Mouse (Mus musculus) midbrain, embryonic 16.5 days (tissue): ENCODE results near the gene Ubash3b. TPM values are rescaled to one million over a fixed set of nuclear protein-coding genes. Genes with fewer than 3 reads are reported as not detected.

Source experiments
- ATAC-seq: fragments of 200-750 bp; cut with Nextera tagmentation; 2 replicates; pipeline ENCODE4 v1.8.0; 2017; ENCODE audit warnings: moderate TSS enrichment
- H3K27ac ChIP-seq: fragments of 300-500 bp; sonication (generic); 2 replicates; pipeline ENCODE4 v1.5.1; 2014; ENCODE audit warnings: mild to moderate bottlenecking, low read length, mixed read lengths
- H3K27me3 ChIP-seq: fragments of 300-500 bp; sonication (generic); 2 replicates; pipeline ENCODE4 v1.6.1; 2014; ENCODE audit warnings: low read depth, low read length, mixed read lengths; ENCODE audit not compliant: control insufficient read depth, insufficient read depth
- H3K36me3 ChIP-seq: fragments of 300-500 bp; sonication (generic); 2 replicates; pipeline ENCODE4 v1.6.1; 2014; ENCODE audit warnings: mild to moderate bottlenecking, low read length, moderate library complexity, mixed read lengths; ENCODE audit not compliant: control insufficient read depth, insufficient read depth
- H3K4me1 ChIP-seq: fragments of 300-500 bp; sonication (generic); 2 replicates; pipeline ENCODE4 v1.6.1; 2014; ENCODE audit warnings: mild to moderate bottlenecking, low read length, mixed read lengths; ENCODE audit not compliant: control insufficient read depth, insufficient read depth
- H3K4me2 ChIP-seq: fragments of 300-500 bp; sonication (generic); 2 replicates; pipeline ENCODE4 v1.6.1; 2014; ENCODE audit warnings: mild to moderate bottlenecking, low read length, mixed read lengths
- H3K4me3 ChIP-seq: fragments of 300-500 bp; sonication (generic); 2 replicates; pipeline ENCODE4 v1.5.1; 2014; ENCODE audit warnings: low read depth, mild to moderate bottlenecking, low read length, moderate library complexity, mixed read lengths
- H3K9ac ChIP-seq: fragments of 300-500 bp; sonication (generic); 2 replicates; pipeline ENCODE4 v1.6.1; 2014; ENCODE audit warnings: low read depth, low read length, mixed read lengths
- H3K9me3 ChIP-seq: fragments of 300-500 bp; sonication (generic); replicated peaks from 2 replicates; pipeline ENCODE4 v1.6.1; 2014; ENCODE audit warnings: mild to moderate bottlenecking, low read length, mixed read lengths; ENCODE audit not compliant: control insufficient read depth, poor library complexity, severe bottlenecking
- WGBS: fragments of 180-500 bp; shearing (Covaris S2); extraction: QIAGEN DNeasy Blood & Tissue Kit; methylation state at CpG from one replicate; pipeline ENCODE4 v1.1.7; 2014; 5-methylcytosine and 5-hydroxymethylcytosine counted together
- polyA plus RNA-seq: library from polyadenylated mRNA; unstranded; fragments of >200 nt; fragmentation: Nextera tagmentation; extraction: Ambion mirVana; gene quantifications from 2 replicates; pipeline ENCODE4 v1.2.1, GENCODE M21; 2015

Gene Ubash3b
- 23.2 and 24.2 TPM in 2 replicates for polyA plus RNA-seq

DNA sequence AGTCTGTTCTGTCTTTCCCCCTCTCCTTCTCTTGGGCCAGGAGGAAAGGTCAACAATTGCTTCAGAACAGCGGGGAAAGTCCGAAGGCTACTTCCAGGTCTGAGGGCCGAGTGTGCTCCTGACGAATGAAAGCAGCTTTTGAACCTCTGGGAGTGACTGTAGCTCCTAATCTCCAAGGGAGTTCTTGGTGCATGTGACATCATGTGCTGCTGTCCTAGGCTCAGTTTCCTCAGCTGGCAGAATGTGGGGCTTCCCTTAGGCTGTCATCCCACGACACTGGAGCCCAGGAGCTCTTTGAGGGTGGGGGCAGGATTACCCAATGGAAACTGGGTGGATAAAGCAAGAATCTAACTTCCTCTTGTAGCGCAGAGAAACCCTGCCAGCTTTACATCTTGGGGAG is at the start of gene Ubash3b:
Gene Ubash3b, minus strand, starts transcription at position 285 of the 400 bp plus-strand sequence.
- 79% methylated on average over 6 of the region's 6 CpGs for WGBS
- ATAC-seq, result no peak
- H3K27me3 ChIP-seq, result no peaks in the 10 kb centered on the region

DNA sequence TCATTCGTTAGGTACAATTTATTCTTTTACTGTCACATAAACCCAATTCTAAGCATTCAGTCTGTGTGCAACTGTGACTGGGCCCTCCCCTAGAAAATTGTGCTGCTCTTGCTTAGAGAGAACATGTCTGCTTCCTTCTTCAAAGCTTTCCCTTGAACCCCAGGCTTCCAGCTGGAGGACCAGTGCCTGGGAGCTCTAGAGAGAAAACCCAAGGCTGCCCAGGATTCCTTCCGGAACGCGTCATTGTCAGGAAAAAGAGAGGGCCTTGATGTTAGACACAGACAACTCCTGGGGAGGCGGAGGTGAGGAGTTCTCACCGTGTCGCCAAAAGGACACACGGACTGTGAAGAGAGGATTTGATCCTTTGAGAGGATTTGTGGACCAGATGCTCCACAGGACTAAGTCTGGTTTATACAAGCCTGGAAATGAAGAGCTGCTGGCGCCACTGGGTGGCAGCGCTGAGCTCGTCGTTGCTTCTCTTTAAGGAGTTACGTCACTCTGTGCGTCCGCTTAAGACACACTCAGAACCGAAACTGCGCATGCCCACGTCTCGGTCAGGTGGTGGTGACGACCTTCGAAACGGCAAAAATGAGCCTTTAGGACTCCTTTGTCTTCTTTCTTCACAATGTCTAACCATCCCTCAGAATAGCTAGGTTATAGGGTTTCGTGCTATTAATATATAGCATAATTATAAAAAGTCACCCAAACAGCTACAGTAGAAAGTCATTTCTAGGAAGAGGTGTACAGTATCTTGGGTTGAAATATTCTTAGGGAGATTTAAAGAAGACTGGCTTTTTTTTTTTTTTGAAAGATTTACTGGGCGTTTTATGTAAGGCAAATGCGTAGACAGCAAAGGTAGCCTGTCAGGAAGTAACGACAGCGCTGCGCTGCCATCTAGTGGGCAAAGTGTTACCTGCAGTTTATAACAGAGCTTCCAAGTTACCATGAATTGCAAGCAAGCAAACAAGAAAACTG is 45.9 kb upstream of the Ubash3b start:
- H3K9ac ChIP-seq, result peak overlapping the region; percentile 55
- no peaks in the 10 kb centered on the region for H3K9me3 ChIP-seq
- ATAC-seq, result peak; percentile 94
- 7% methylated on average over 28 of the region's 28 CpGs for WGBS
- H3K27ac ChIP-seq, result peak overlapping the region; percentile 80
- H3K4me3 ChIP-seq, result peak overlapping the region; percentile 24
- no peaks in the 10 kb centered on the region for H3K36me3 ChIP-seq
- peaks cover 10% of the 10 kb centered on the region for H3K4me1 ChIP-seq
- peak overlapping the region; percentile 40 for H3K4me2 ChIP-seq
- H3K27me3 ChIP-seq, result no peaks in the 10 kb centered on the region

More for the DNA sequence above, at the start of gene Ubash3b:
- Histone ChIP-seq H3K9ac (no peak within 1 kb of the TSS), H3K4me1 (peaks cover 3% of the 10 kb centered on the region; the same call in 1 of the 2 replicates), H3K4me2 (no peak within 1 kb of the TSS), H3K9me3 (no peaks in the 10 kb centered on the region), H3K4me3 (no peak within 1 kb of the TSS), H3K36me3 (no peaks in the 10 kb centered on the region), H3K27ac (no peak within 1 kb of the TSS)

DNA sequence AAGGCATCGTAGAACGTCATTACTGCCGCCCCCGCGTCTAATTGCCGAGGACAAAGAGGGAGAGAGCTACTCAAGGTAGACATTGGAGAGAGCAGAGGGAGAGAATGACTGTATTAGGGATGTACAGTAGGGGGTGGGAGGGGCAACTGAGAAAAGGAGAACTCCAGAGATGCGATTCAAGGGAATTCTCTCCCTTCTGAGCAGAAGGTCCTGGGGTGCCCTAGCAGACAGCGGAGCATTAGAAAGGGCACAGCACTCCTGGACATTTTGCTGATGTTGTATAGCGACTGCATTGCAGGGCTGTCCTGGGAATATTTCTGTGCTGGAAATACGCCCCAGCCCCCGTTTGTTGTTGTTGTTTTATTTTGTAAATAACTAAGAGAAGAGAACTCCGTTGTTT is 45.2 kb upstream of the Ubash3b start:
- peak overlapping the region; percentile 80; the same call in 1 of the 2 replicates for H3K27ac ChIP-seq
- no peaks in the 10 kb centered on the region for H3K27me3 ChIP-seq
- H3K36me3 ChIP-seq, result no peaks in the 10 kb centered on the region
- WGBS, result 89% methylated on average over 12 of the region's 12 CpGs
- H3K9ac ChIP-seq, result no peak overlapping the region
- H3K9me3 ChIP-seq, result no peaks in the 10 kb centered on the region
- no peak overlapping the region for H3K4me3 ChIP-seq
- H3K4me2 ChIP-seq, result no peak overlapping the region
- H3K4me1 ChIP-seq, result peaks cover 3% of the 10 kb centered on the region; the same call in 1 of the 2 replicates
- no peak for ATAC-seq

DNA sequence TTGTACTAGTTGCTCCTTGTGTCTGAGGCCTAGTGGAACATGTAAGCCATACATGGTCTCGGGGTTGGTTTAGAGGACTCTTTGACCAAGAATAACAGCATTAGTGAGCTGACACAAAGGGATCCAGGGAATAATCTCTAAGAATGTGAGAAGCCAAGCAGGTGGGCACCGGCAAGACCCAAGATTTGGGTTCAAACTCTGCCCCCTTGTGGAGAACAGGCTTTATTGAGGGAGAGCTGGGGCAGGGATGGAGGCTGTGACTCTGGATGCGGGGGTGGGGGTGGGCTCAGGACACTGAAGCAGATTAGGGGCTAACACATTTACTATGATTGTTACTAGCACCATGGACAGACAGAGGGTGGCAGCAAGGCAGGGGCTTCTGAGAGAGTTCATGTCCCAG is 43.8 kb upstream of the Ubash3b start:
- WGBS, result 55% methylated on average over 3 of the region's 3 CpGs

DNA sequence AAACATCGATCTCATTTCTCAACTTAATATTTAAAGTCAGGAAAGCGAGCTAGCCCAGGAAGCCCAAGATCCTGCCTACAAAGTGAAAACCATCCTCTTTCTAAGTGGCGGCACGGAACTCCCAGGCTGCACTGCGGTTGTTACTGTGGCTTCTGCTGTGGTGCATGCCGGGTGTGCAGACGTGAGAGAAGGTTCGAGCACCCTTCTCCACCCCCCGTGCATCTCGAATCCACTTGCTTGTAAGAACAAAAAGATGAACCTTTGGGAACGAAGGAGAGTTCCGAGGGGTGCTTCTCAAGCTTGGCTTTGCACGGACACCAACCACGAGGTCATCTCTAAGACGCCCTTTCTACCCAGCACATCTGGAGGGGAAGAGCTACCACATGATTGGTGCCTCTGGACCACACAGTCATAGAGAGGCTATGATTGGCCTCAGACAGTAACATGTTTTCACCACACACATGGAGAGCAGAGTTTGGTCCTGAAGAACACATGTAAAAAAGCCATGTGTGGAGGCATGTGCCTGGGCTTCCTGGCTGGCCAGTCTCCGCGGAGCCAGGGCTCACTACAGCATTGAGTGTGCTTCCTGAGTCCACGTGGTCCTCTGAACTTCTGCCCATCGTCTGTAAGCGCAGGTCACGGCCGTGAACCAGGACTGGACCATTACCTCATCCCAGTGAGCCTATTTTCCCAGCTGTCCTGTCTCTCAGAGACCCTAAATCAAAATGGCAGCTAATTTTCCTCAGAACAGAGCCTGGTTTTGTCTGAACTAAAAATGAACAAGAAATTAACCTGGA is 38.2 kb upstream of the Ubash3b start:
- 90% methylated on average over 22 of the region's 22 CpGs for WGBS
- Histone ChIP-seq H3K4me1 (no peaks in the 10 kb centered on the region), H3K36me3 (no peaks in the 10 kb centered on the region), H3K27me3 (no peaks in the 10 kb centered on the region), H3K4me3 (no peak overlapping the region), H3K4me2 (no peak overlapping the region), H3K9ac (no peak overlapping the region), H3K9me3 (no peaks in the 10 kb centered on the region), H3K27ac (no peak overlapping the region)
- ATAC-seq, result no peak

More for the DNA sequence above, 43.8 kb upstream of the Ubash3b start:
- ATAC-seq, result no peak
- Histone ChIP-seq H3K4me2 (no peak overlapping the region), H3K27ac (no peak overlapping the region), H3K4me3 (no peak overlapping the region), H3K27me3 (no peaks in the 10 kb centered on the region), H3K9ac (no peak overlapping the region), H3K9me3 (no peaks in the 10 kb centered on the region), H3K4me1 (0 out of 2 replicates have a peak, but pooled peaks cover 3% of the 10 kb centered on the region), H3K36me3 (no peaks in the 10 kb centered on the region)

DNA sequence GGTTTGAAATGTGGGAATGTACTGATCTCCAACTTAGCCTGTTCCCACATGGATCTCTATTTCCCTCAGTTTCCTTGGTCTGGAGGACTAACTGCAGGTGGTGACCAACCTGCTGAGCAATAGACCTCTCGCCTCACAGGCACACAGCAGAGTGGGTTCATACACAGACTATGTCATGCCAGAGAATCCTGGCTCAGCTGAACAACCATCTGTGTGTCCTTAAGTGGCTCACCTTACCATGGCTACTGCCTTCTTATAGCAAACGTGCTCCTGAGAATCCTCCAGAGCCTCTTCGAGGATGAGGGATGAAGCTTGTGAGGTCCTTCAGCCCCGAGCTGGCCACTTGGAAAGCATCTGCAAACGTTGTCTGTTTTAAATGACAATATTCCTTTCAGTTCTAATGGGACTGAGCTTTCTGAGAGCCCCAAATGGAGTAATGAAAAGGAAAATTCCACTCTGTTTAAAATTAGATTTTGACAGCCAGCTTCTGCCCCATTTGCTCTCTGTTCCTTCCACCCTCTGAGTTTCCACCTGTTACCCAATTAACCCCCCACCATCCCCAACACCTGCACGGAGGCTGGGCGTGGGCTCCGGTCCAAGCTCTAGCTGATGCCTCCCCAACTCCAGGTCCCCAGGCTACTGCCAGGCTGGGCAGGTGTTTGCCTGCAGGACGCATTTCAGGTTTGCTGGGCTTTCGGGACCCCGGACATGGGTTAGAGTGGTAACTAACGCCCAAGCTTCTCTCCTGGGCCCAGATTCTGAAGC is 37.2 kb upstream of the Ubash3b start:
- Histone ChIP-seq H3K4me1 (no peaks in the 10 kb centered on the region), H3K27me3 (no peaks in the 10 kb centered on the region), H3K36me3 (no peaks in the 10 kb centered on the region), H3K4me2 (no peak overlapping the region), H3K27ac (no peak overlapping the region), H3K4me3 (no peak overlapping the region), H3K9me3 (no peaks in the 10 kb centered on the region), H3K9ac (no peak overlapping the region)
- ATAC-seq, result no peak
- WGBS, result 69% methylated on average over 12 of the region's 12 CpGs

DNA sequence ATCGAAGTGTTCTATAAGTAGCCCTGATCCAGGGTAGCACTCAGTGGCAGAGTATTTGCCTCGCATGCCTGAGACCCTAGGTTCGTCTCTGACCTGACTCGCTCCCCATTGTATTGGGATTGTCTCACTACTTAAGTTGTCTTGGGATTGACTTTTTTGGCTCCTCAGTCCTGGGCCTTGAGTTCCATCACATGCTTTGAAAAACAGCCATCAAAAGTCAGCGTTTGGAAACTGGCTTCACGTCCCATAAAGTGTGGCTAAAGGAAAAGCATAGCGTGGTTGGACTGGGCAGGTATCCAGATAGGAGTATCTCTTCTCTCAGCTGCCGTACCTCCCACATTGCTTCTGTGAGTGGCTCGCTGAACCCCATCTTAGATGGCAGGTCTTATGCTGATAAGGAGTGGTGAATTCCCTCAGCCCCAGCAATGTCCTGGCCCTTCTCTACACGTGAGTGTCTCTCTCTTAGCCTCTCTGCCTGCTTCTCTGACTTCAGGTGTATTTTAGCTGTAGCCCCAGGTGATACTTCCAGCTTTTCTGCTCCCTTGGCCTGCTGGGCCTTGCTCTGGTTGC is 34.3 kb upstream of the Ubash3b start:
- no peak for ATAC-seq
- Histone ChIP-seq H3K27me3 (no peaks in the 10 kb centered on the region), H3K4me1 (peaks cover 5% of the 10 kb centered on the region), H3K27ac (no peak overlapping the region), H3K9ac (no peak overlapping the region), H3K4me3 (no peak overlapping the region), H3K36me3 (no peaks in the 10 kb centered on the region), H3K9me3 (no peaks in the 10 kb centered on the region), H3K4me2 (no peak overlapping the region)
- 85% methylated on average over 10 of the region's 10 CpGs for WGBS

DNA sequence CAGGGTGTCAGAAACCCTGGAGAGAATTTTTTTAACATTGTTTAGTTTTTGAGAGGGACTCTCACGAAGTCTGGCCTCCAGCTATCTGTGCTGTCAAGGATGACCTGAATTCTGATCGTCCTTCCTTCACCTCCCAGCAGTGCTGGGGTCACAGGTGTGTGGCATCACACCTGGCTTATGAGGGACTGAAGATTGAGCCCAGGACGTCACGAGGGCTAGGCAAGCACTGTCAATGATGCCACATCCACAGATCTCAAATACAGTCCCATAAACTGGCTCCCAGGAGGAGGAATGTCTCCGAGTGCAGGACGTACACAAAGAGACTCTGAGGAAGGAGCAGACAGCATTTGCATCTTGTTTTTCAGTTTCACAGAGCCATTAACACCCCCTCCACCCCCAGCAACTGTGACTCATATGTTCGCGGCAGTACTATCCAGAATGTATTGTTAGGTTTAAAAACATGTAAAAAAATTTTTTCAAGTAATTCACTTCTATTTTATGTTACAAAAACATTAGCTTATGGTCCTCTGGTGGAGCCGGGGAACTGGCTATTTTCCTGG is 30.2 kb upstream of the Ubash3b start:
- Histone ChIP-seq H3K27ac (peak overlapping the region; percentile 67), H3K27me3 (no peaks in the 10 kb centered on the region), H3K36me3 (no peaks in the 10 kb centered on the region), H3K9me3 (no peaks in the 10 kb centered on the region), H3K4me3 (no peak overlapping the region), H3K9ac (0 out of 2 replicates have a peak overlapping the region, but pooled peaks have one; percentile 17), H3K4me2 (no peak overlapping the region), H3K4me1 (peaks cover 7% of the 10 kb centered on the region)
- WGBS, result 70% methylated on average over 9 of the region's 9 CpGs
- ATAC-seq, result peak; percentile 16; the same call in 1 of the 2 replicates
